Mouse (Mus musculus) lung, adult 2 months (tissue): ENCODE data around the gene Pfkfb3. TPM values are rescaled to one million over a fixed set of nuclear protein-coding genes. Genes with fewer than 3 reads are reported as not detected.

Source experiments
- DNase-seq: peaks from one replicate; pipeline ENCODE4 v3.0.0; 2022
- H3K4me1 ChIP-seq: fragments of 200-500 bp; 2 replicates; pipeline ENCODE4 v1.6.1; 2011; ENCODE audit warnings: low read length; ENCODE audit not compliant: control insufficient read depth, insufficient read depth
- H3K4me3 ChIP-seq: fragments of 200-500 bp; replicated peaks from 2 replicates; pipeline ENCODE3; 2011; ENCODE audit warnings: low read depth, mild to moderate bottlenecking, control low read depth, low read length; ENCODE audit errors: extremely low read depth
- CTCF ChIP-seq: fragments of 200-500 bp; IDR thresholded peaks from 2 replicates; pipeline ENCODE4 v1.5.1; 2011; ENCODE audit warnings: mild to moderate bottlenecking, low read length, control low read depth; ENCODE audit not compliant: insufficient read depth
- POLR2A ChIP-seq: fragments of 200-500 bp; IDR thresholded peaks from 2 replicates; pipeline ENCODE4 v1.6.1; 2011; ENCODE audit warnings: low read depth, mild to moderate bottlenecking, control low read depth, low read length, borderline replicate concordance; ENCODE audit errors: extremely low read depth
- WGBS: fragments of 180-500 bp; shearing (Covaris S2); methylation state at CpG from one replicate; pipeline ENCODE4 v1.1.7; 2018; 5-methylcytosine and 5-hydroxymethylcytosine counted together
- polyA plus RNA-seq: library from polyadenylated mRNA; depleted of rRNA; stranded (reverse); fragments of >200 nt; gene quantifications from 2 replicates; pipeline ENCODE4 v1.2.3, GENCODE M21; 2012

Pfkfb3 gene
- polyA plus RNA-seq, 1 experiment, result 40.2 TPM

DNA sequence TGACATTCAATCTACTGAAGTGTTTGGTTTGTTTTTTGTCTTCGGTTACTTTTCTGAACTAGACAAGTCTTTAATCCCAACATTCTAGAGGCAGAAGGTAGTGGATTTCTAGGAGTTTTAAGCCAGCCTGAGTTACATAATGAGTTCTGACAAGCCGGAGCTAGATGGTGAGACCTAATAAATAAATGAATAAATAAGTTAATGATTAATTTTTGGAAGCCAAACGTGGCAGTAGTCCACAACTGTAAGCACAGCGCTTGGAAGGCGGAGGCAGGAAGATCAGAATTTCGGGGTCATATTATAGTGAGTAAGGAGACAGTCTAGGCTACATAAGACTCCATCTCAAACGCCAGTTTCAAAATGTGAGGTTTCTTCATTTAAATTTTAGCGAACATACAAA is 17.9 kb downstream of the Pfkfb3 start:
- WGBS, result 56% methylated on average over 8 of the region's 8 CpGs
- Histone ChIP-seq H3K4me1 (peaks cover 2% of the 10 kb centered on the region; the same call in 1 of the 2 replicates), H3K4me3 (no peak overlapping the region)
- no peak for TF ChIP-seq CTCF
- TF ChIP-seq POLR2A, result no peak
- no peak for DNase-seq

- Histone ChIP-seq H3K4me1 (peaks cover 2% of the 10 kb centered on the region; the same call in 1 of the 2 replicates), H3K4me3 (peak overlapping the region; percentile 53)
- peak; percentile 94 for DNase-seq
- no peak for TF ChIP-seq CTCF
- peak; percentile 95; the same call in 1 of the 2 replicates for TF ChIP-seq POLR2A
- WGBS, result under 1% methylated on average over 32 of the region's 32 CpGs
Observed at GRCm38 (mm10) chr2:11535412-11535928, 18.4 kb downstream of the Pfkfb3 start.

GRCm38 (mm10) chr2:11534826-11535225 is 19.1 kb downstream of the Pfkfb3 start:
- peak overlapping the region; percentile 43 for H3K4me3 ChIP-seq
- TF ChIP-seq POLR2A (no peak; the same call in 1 of the 2 replicates), CTCF (no peak)
- peaks cover 2% of the 10 kb centered on the region; the same call in 1 of the 2 replicates for H3K4me1 ChIP-seq
- peak; percentile 40 for DNase-seq
- WGBS, result 1% methylated on average over 10 of the region's 10 CpGs

DNA sequence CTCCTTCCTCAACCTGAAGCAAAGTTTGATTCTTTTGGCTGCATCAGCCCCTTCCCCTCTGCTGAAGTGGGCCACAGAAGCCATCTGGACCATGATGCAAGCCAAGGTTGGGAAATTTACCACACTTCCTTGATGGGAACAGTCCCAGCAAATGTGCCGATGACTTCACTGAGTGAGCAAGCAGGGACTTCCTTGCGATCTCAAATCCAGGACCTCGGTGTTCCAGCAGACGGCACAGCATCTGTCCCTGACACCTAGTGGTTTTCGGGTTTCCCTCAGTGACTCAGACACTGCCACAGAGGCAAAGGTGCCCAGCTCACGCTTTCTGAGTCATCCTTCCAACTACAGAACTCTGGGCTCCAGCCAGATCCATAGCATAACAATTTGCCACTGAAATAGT is 23.8 kb downstream of the Pfkfb3 start:
- TF ChIP-seq POLR2A, result no peak
- no peak for TF ChIP-seq CTCF
- Histone ChIP-seq H3K4me1 (peaks cover 2% of the 10 kb centered on the region; the same call in 1 of the 2 replicates), H3K4me3 (no peak overlapping the region)
- no peak for DNase-seq
- WGBS, result 45% methylated on average over 6 of the region's 6 CpGs

DNA sequence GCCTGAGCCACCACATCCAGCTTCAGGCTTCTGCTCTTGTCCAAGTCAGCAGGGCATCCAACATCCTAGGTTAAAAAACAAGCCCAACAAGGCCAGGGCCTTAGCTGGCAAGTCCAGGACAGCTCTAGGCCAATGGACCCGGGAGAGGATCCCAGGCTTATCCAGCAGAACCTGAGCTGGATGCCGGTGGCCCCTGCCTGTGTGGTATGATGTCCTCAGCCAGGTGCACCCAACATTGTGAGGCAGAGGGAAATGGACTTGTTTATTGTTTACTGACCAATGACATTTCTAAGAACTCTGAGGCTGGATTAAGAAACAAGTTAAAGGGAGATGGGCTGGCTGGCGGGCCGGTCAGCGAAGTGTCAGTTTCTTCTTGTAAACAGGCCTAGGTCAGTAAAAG is 27.8 kb downstream of the Pfkfb3 start:
- no peak overlapping the region for H3K4me3 ChIP-seq
- no peaks in the 10 kb centered on the region for H3K4me1 ChIP-seq
- 80% methylated on average over 5 of the region's 5 CpGs for WGBS
- TF ChIP-seq CTCF (no peak), POLR2A (no peak)
- no peak for DNase-seq

GRCm38 (mm10) chr2:11524736-11525135 is 29.1 kb downstream of the Pfkfb3 start:
- Histone ChIP-seq H3K4me1 (no peaks in the 10 kb centered on the region), H3K4me3 (no peak overlapping the region)
- 57% methylated on average over 6 of the region's 6 CpGs for WGBS
- no peak for TF ChIP-seq POLR2A
- TF ChIP-seq CTCF, result no peak
- no peak for DNase-seq

DNA sequence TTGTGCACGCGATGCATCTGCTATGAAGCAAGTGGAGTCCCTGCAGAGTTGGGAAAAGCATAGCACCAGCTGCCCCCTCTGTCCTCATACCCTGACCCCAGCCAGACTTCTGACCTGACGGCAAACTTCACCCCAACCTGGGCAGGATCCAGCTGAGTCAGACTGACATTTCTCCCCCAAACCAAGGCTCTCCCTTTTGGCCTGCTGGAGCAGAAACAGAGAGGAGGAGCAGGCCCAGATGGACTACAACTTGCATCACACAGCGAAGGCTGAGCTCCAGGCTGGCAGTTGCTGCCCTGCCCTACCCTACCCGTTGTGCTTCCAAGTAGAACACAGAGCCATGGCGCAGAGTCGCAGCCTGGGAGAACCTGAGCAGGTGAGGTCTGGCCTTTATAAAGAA is 32.1 kb downstream of the Pfkfb3 start:
- TF ChIP-seq POLR2A (no peak), CTCF (no peak)
- no peak for DNase-seq
- 82% methylated on average over 7 of the region's 7 CpGs for WGBS
- no peaks in the 10 kb centered on the region for H3K4me1 ChIP-seq
- H3K4me3 ChIP-seq, result no peak overlapping the region

- no peak for DNase-seq
- Histone ChIP-seq H3K4me3 (no peak overlapping the region), H3K4me1 (no peaks in the 10 kb centered on the region)
- WGBS, result 77% methylated on average over 9 of the region's 9 CpGs
- no peak for TF ChIP-seq CTCF
- TF ChIP-seq POLR2A, result no peak
Observed at GRCm38 (mm10) chr2:11520786-11521185, 33.1 kb downstream of the Pfkfb3 start.

DNA sequence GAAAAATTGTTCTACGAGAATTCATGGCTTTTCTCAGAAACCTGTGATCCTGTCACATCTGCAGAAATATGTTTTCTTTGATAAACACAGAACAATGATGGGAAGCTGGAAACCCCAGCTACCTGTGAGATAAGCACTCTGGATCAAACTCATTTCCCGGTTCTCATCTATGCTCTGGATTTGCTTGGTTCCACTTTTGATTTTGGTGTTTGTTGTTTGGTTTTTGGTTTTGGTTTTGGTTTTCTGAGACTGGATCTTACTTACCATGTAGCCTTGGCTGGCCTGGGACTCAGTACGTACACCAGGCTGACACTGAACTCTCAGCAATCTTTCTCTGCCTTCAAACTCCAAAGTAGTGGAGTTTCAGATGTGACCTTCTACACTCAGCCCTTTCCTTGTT is 38.0 kb downstream of the Pfkfb3 start:
- TF ChIP-seq POLR2A (no peak), CTCF (no peak)
- WGBS, result 40% methylated on average over 3 of the region's 3 CpGs
- DNase-seq, result no peak
- H3K4me3 ChIP-seq, result no peak overlapping the region
- H3K4me1 ChIP-seq, result peaks cover 3% of the 10 kb centered on the region

GRCm38 (mm10) chr2:11513057-11513967 is 40.6 kb downstream of the Pfkfb3 start:
- TF ChIP-seq CTCF (no peak), POLR2A (no peak)

More at GRCm38 (mm10) chr2:11513057-11513967, 40.6 kb downstream of the Pfkfb3 start:
- WGBS, result 52% methylated on average over 18 of the region's 18 CpGs
- Histone ChIP-seq H3K4me3 (no peak overlapping the region), H3K4me1 (peaks cover 3% of the 10 kb centered on the region)
- no peak for DNase-seq
